Mouse (Mus musculus): ENCODE results near the gene Rab15.
"Not testable (repeated sequence)": the region's sequence is repeated elsewhere in the genome, so short reads cannot be mapped to it uniquely, and the experiment has no call there.

The Rab15 gene

DNA sequence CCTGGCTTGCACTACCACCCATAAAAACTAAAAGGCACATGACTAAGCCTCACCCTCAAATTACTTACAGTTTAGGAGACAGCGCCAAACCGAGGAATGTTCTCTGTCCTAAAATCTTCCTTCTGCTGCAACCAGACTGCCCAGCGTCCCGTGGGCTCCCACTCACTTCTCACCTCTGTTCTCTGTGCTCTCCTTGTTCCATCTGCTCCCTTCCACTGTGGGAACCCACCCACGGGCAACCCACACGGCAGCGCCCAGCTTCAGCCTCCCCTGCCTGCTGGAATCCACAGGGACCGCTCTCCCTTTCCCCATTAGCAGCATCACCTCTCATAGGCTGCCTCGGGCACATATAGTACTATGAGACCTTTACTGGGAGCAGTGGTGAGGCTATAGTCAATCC lies 3.8 kb downstream of the Rab15 start:
- DNase-seq (ENCODE audit: low read depth in 2 of 2, low spot score in 2 of 2), result no peak

DNA sequence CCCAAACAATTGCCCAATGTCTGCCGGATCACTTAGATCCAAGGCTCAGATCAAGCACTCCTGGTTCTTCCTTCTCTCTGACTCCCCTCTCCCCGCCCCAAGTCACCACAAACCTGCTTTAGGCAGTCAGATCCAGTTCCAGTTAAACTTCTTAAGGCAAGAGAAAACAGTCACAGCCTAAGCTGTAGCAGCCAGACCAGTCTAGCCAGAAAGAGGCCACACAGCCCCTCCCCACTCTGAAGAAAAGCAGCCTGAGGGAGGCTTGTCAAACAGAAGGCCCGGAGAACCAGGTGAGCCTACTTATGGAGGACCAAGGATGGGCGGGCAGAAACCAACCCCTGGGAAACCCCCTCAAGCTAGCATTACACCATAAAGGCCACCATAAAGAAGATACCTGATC lies 4.6 kb downstream of the Rab15 start:
- DNase-seq (ENCODE audit: low read depth in 2 of 2, low spot score in 2 of 2), result no peak

DNA sequence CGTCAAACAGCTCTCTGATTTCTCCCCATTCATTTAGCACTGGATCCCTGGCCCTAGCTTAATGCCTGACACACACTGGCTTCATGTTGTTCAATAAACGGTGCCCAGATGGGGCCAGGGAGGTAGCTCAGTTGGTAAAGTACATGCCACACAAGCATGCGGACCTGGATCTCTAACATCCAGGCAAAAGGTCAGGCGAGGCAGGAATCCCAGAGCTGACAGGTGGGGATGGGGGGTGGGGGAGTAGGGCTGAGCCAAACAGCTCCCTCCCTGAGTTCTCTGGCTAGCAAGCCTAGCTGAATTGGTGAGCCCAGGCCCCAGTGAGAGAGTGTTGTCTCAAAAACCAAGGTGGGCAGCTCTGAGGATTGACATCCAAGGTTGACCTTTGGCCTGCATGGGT lies 5.5 kb downstream of the Rab15 start:
- no peak for DNase-seq (ENCODE audit: low read depth in 2 of 2, low spot score in 2 of 2)

DNA sequence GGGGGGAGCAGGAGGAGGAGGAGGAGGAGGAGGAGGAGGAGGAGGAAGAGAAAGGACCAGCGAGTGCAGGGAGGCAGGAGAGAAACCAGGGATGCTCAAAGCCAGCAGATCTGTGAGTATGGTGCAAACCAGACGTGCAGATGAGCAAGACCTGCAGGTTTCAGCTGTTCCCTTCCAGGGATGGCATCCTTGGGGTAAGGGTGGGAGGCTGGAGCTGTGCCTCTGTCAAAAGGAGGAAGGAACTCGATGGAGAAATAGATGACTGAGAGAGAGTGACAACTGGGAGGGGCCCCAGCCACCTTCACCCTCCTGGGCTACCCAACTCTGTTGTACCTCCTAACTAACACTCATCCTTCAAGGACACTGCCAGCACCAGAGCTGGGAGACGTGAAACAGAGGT lies 6.0 kb downstream of the Rab15 start:
- no peak for DNase-seq (ENCODE audit: low read depth in 2 of 2, low spot score in 2 of 2)

DNA sequence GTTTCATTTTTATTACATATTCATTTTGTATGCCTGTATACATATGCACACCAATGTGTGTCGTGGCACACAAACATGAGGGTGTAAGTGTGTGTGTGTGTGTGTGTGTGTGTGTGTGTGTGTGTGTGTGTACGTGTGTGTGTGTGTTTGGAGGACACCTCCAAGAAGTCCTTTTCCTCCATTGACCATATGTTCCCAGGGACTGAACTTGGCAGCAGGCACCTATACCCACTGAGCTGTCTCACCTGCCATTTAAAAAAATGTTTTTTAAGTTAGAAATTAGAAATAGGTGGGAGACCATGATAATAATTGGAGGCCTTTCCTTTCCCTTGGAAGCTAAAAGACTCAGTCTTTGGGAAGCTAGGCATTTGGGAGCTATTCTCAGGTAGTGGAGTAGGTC lies 8.6 kb downstream of the Rab15 start:
- no peak for DNase-seq (ENCODE audit: low read depth in 2 of 2, low spot score in 2 of 2)

DNA sequence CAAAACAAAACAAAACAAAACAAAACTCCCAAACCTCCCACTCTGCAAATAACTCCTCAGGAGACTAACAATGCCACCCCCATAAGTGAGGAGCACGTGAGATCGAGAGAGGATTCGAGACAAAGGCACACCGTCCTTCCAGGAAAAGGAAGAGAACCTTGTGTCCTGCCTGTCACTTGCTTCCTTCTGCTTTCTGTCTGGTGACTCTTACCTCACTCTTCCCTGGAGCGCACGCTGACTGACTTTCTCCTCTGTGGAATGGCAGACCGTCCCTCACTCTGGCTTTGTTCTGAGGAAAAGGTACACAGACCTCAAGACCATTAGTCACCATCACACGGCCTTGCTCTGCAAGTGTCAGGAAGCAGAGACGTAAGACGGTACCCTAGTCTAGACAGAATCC lies 9.2 kb downstream of the Rab15 start:
- no peak for DNase-seq (ENCODE audit: low read depth in 2 of 2, low spot score in 2 of 2)

DNA sequence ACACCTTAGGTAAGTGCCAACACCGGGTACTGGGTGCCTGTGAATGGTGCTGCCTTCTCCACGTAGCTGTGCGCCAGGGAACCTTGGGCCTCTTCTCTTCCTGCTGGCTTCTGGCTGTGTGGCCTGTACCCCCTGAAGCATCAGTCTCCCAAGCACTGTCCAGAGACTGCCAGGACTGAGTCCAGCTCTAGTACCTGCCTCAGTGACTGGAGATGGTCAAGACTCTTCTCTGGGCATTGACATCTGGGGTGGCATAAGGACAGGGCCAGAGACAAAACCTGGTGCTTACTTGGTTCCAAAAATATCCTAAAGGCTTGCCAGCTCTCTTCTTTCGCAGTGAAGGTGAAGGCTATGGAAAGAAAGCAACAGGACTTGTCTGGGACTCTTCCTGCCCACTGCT lies 11.7 kb downstream of the Rab15 start:
- no peak for DNase-seq (ENCODE audit: low read depth in 2 of 2, low spot score in 2 of 2)

DNA sequence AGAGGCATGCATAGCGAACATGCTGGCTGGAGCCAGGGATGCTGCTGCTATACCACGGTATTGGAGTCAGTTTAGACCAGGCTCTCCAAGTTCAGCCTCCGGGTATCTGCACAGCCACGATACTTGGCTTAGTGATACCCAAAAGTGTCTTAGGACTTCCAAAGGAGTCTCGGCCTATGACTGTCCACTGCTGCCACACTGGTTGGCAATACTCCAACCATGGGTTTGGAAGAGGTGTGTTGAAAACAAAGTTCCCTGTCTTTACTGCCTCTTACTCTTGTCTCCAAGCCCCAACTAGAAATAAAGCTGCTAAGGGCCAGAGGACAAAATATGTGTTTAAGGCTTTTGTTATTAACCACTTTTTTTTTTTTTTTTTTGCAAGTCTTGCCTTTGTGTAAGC lies 12.2 kb downstream of the Rab15 start:
- DNase-seq (ENCODE audit: low read depth in 2 of 2, low spot score in 2 of 2), result no peak

DNA sequence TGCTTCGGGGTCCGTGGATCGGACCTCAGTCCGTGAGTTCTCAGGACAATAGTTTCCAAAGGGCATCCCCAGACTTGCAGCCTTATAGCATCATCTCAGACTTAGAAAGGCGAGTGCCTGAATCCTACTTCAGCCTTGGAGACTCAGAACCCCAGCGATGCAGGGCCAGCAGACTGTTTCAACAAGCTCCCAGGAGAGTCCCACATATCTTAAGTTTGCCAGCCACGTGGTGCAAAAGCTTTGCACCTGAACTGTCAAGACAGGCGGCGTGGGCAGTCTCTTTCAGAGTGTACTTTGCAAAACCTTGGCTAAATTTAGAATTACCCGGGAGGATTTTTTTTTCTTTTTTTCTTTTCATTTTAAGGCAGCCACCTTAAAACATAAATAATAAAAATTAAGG lies 14.9 kb downstream of the Rab15 start:
- DNase-seq (ENCODE audit: low read depth in 2 of 2, low spot score in 2 of 2), result no peak

DNA sequence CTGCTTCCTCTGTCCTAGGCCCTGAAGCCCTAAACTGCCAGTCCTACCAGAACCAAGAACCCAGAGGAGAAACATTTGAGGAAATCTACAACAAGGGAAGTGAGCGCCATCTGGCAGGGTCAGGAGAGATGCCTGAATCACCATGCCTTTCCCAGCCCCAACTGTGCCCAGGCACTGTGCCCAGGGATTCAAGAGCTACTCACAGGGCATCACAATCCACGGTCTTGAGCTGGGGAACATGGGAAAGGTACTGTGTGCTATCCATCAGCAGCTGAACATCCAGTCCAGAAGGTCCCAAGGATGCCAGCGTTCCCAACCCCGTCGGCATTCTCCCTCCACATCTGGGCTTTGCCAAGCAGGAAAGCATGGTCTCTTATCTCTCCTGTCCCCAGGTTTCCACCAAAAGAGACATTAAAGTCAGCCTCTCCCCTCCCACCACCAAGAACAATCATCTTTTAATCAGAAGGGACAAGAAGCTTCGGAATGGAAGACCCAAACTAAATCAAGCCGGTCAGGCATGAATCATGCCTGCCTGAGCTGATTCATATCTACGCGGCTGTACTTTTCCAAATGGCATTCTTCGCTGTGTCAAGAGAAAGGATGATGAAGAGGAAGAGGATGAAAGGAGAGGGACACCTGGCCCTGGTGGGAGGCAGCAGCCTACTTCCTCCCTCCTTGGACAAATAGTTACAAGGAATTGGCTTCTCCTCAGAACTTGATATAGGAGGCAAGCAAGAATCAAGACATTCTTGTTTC lies 17.5 kb downstream of the Rab15 start:
- DNase-seq (ENCODE audit: low read depth in 2 of 2, low spot score in 2 of 2), result no peak

DNA sequence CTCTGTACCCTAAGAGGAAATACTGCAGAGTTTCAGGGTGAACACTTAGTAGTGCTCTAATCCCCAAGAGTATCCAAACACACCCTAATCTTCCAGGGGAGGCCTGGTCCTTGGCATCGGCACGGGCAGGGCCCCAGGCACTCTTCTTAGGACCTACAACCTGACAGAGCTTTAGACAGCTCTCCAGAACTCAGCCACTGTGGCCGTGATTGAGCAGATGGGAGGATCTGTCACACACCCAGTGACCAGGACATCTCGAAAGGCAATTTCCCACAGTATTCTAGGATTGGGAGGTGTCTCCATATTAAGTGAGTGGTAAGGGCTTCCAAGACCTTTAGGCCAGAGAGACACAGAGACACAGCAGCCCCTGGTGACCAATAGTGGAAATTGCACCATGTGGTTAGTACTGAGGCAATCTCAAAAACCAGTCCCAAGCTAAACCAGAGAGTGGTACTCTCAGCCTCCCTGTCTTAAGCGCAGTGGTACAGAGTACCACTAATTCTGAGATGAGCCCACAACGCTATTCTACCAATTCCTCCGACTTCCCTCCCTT lies 18.9 kb downstream of the Rab15 start:
- DNase-seq (ENCODE audit: low read depth in 2 of 2, low spot score in 2 of 2), result peak; percentile 16 to 47

DNA sequence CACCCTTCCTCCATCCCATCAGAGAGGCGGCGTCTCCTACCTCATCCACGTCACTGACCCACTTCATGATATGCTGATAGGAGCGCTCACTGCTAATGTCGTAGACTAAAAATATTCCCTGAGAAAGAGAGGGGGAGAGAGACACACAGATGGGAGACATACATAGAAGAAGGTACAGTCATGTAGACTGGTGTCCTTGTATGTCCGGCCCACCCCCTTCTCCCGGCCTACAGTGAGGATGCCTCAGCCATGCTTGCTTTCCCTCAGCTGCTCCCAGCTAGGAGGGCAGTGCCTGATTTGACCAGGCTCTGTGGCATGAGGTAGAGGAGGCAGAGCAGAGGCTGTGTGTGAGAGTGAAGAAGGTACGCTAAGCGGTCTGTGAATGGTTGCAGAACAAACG lies 19.7 kb downstream of the Rab15 start:
- no peak for DNase-seq (ENCODE audit: low read depth in 2 of 2, low spot score in 2 of 2)

DNA sequence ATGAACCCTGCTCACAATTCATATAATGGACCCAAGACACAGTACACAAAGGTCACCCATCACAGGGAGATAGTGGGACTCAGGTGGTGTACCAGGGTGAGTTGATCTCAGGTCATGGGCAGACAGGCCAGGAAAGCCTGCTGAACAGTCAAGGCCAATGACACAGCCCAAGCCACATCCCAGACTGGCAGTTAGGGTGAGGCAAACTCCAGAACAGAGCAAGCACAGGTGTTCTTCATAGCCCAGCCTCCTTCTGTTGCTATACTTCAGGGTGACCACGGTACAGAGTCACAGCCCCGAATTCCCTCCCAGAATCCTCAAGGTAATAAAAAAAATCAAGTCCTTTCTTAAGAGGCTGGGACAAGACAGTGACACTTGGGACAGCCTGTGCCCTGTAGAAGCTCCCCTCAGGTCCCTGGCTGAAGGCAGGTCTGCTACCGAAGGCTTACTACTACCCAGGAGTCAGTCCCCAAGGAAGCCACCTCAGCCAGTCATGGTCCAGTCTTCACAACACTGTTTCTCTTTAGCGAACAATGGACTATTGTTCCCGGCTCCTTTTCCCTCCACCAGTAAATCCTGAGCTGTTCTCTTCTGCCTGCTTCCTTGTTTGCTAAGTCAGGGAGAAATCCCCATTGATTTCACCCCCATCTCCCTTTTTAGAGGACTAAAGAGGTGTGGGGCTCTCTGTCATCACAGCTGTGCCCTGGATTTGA lies 24.5 kb downstream of the Rab15 start:
- DNase-seq (ENCODE audit: low read depth in 2 of 2, low spot score in 2 of 2), result no peak

DNA sequence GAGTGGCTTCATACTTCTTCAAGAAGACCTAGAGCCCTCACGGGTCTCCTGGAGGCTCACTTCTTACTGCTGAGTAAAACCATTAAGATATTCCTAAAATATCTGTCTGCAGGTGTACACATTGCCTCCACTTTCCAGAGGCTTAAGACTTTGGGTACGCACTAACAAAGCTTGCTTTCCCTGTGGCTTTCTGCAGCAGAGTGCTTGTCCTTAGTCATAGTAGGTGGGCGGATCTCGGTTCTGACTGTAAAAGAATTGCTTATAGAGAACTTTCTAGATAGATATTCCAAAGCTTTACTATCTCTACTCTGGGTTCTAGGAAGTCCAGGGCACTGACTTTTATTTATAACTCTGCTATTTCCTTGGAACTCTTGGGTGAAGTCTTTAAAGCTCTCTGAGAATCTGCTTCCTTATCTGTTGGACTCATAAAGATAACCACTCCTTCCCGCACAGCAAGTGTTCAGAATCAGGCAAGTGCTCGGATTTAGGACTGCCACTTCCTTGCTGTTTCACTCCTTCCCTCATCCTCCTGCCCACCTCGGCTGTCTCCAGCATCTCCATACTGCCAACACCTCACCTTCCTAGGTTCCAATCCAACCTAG lies 25.7 kb downstream of the Rab15 start:
- no peak for DNase-seq (ENCODE audit: low read depth in 2 of 2, low spot score in 2 of 2)

DNA sequence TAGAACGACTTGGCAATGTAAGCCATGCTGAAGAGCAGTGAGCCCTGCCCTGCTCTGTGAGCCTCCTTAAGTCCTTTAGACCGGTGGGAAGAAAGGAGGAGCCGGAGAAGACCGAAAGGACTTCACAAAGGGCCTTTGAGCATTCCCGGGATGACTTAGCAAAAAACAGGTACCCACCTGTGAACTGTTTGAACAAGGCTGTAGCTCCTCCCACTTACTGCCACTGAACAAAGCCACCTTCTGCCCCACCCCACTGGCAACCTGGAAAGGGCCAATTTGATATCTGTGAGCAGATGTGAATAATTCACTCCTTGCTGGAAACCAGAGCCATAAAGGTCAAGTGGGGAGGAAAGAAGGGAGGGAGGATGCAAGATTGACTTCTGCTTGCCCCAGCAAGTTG lies 27.4 kb downstream of the Rab15 start, which contains the start of gene Gpx2:
TSS of gene Gpx2 (minus strand) at position 205 of the 400 bp plus-strand sequence.
- DNase-seq (ENCODE audit: low read depth in 2 of 2, low spot score in 2 of 2), result no peak

DNA sequence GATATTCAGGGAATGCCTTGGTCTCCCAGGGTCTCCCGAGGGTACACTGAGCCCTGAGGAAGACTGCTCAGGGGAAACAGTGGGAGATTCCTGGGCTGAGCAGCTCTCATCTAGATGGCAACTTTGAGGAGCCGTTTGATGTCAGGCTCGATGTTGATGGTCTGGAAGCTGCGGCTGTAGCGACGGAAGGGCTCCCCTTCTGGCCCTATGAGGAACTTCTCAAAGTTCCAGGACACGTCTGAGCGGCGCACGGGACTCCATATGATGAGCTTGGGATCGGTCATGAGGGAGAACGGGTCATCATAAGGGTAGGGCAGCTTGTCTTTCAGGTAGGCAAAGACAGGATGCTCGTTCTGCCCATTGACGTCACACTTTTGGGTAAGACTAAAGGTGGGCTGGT lies 30.2 kb downstream of the Rab15 start:
- not testable (repeated sequence) for DNase-seq (ENCODE audit: low read depth in 2 of 2, low spot score in 2 of 2)

DNA sequence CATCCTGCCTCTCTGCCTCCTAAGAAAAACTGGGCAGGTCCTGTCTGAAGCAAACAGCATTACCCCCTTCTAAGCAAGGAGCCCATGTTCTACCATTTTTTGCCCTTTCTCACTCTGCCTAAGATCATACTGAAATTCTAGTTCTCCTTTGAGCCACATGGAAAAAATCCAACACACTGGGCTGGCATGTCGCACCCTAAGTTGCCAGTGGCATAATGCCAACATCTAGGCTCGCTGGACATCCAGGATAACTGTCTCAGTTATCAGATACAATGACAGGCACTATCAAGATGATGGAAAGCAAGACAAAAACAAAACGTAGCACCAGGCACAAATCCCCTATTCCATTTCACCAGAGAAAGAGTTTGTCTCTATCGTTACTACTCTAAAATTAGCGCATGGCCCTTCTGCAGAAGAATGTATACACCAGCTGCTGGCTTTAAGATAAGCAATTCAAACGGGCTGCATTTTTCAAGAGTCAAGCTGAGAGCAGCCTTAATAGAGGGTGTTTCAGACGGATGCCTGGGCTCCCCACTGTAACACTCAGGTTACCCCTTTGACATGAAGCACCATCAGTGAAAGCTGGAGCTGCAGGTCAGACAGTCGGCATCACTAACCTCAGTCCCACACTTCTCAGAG lies 32.1 kb downstream of the Rab15 start:
- no peak for DNase-seq (ENCODE audit: low read depth in 2 of 2, low spot score in 2 of 2)

DNA sequence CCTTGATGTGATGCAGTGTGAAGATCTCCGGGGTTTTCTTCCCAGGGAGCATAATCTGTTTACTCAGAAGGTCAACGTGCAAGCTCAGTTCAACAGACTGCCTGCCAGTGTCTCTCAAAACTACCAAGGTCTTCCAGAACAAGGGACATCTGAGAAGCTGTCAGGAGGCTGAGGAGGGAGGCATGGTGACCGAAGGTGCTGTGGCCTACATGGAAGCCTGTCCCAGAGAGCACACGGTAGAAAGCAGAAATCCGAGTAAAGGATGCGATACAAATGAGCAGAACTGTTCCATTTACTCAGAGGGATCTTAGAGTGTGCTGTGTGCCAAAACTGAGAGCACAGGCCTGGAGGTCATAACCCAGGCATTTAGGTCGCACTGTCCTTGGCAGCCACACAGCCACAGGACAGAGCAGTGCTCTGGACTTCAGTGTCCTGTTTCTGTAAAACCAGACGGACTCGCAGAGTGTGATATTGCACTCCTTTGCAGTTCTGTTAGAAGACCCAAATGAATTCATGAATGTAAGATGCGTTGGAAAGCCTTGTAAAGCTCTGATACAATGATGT lies 38.6 kb downstream of the Rab15 start:
- DNase-seq (ENCODE audit: low read depth in 2 of 2, low spot score in 2 of 2), result no peak

DNA sequence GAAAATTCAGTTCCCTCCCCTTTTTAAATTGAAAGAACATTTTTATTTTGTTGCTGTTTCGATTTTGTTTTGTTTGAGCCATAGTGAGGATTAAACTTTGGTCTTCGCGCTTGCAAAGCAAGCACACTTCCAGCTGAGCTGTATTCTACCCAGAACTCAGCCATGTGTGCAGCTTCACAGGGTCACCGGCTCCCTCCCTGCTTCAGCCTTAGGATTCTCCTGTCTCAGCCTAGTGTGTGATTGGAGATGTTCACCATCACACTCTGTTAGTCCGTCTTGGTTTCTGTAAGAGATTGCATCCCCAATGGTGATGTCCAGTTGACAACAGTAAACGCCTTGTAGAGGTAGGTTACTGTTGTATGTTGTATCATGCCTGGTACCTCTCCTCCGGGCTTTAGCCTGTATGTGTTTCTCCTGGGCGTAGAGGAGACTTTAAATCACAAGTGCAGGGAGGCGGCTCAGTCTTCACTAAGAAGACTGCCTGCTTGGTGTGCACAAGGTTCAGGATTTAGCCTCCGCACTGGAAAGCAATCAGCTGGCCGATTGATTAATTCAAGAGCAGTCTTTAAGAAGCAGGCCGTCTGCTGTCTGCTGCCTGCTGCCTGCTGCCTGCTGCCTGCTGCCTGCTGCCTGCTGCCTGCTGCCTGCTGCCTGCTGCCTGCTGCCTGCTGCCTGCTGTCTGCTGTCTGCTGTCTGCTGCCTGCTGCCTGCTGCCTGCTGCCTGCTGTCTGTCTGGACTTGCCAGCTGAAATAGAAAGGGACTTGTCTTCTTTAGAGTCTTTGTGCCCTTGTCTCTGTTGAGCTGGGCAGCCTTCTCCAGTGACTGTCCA lies 41.9 kb downstream of the Rab15 start:
- no peak for DNase-seq (ENCODE audit: low read depth in 2 of 2, low spot score in 2 of 2)

DNA sequence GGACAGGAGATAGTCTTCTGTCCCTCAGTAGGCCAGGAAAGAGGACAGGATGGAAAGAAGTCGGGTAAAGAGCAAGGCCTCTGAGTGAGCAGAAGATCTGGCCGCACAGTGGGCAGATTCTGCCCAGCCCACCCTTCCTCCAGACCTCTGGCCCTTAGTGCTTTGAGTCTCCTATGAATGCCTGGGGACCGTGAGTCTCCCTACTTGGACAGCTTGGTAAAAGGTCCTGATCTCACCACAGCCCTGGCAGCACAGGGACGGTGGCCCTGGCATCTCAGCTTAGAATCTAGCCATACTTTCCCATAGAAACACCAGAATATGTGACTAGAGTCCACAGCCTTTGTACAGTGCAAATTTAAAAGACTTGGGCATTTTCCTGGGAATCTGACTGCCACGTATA lies 42.8 kb downstream of the Rab15 start:
- no peak for DNase-seq (ENCODE audit: low read depth in 2 of 2, low spot score in 2 of 2)
